Mouse (Mus musculus) testis, adult 2 months (tissue): Measurements from ENCODE around the gene Aars.
"Not testable (repeated sequence)": the region's sequence is repeated elsewhere in the genome, so short reads cannot be mapped to it uniquely, and the experiment has no call there.

Experiments
- CTCF ChIP-seq: fragments of 200-500 bp; IDR thresholded peaks from 2 replicates; pipeline ENCODE4 v1.5.1; 2012; ENCODE audit warnings: low read depth, mild to moderate bottlenecking, inconsistent platforms, low read length, moderate library complexity; ENCODE audit not compliant: control insufficient read depth, insufficient read depth, insufficient replicate concordance
- POLR2A ChIP-seq: fragments of 200-500 bp; IDR thresholded peaks from 2 replicates; pipeline ENCODE4 v1.6.1; 2012; ENCODE audit warnings: low read depth, mild to moderate bottlenecking, inconsistent platforms, low read length, moderate library complexity; ENCODE audit not compliant: control insufficient read depth

DNA sequence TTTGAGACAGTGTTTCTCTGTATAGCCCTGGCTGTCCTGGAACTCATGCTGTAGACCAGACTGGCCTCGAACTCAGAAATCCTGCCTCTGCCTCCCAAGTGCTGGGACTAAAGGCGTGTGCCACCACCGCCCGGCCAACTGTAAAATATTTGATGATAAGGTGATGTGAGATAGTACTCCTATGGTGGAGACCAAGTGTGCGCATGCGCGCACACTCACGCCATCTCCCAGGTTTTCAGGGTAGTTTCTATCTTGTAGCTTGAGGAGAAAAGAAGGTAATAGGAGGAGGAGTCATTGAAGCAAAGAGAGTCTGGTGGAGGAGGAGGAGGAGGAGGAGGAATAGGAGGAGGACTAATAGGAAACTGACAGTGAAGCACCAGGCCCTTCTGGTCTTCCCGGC lies 35.7 kb downstream of the Aars start:
- TF ChIP-seq CTCF, POLR2A: not testable (repeated sequence)
